Mouse (Mus musculus): ENCODE data around the gene Rbfox1. TPM values are rescaled to one million over a fixed set of nuclear protein-coding genes. Genes with fewer than 3 reads are reported as not detected.

Gene Rbfox1
- polyA plus RNA-seq, 1 experiment from 2014 or later, result 2.2 TPM

DNA sequence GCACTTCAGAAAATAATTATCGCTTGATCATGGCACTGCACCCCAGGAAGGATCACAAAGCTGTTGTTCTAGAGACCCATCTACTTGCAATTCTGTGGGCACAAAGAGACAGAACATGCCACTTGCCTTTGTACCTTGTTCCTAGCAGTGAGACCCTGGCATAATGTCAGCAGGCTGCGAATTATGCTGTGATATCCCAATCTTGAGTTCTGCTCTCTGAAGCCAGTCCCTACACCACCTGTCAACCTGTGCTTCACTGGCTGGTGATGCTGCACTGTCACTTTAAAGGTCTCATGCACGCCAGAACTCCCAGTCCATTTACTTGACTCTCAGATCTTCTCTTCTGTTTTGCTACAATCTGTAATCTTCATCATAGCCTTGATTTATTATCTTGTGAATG is 1315.1 kb downstream of the Rbfox1 start:
- Histone ChIP-seq H3K4me2 (no peak overlapping the region), H3K4me3 (no peak overlapping the region), H3K9me3 (replicated peaks) (no peaks in the 10 kb centered on the region), H3K4me1 (replicated peaks) (no peaks in the 10 kb centered on the region), H3K27me3 (replicated peaks) (0 out of 2 replicates have a peak, but pooled peaks cover 4% of the 10 kb centered on the region), H3K27ac (ENCODE audit: poor library complexity, severe bottlenecking) (no peak overlapping the region), H3K36me3 (no peaks in the 10 kb centered on the region), H3K9ac (no peak overlapping the region)
- 78% methylated on average over 3 of the region's 3 CpGs for WGBS
- ATAC-seq (ENCODE audit: insufficient number of reproducible peaks, low FRiP score), result no peak

DNA sequence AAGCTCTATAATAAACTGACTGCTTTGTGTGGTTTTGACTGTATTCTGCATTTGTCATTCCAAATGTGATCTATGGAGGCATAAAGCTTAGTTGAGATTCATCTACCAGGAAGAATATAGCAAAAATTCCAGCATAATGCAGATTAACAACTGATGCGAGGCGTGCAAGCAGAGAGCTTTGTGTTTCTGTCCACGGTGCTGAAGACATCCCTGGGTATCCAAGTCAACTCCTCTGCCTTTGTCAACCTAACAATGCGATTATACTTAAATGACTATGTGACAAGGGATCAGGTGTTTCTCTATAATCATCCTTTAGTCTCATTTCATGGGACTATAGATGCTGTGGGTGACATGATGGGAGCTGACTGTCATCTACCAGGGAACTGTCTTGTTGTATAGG is 1316.7 kb downstream of the Rbfox1 start:
- 62% methylated on average over 4 of the region's 4 CpGs for WGBS

GRCm38 (mm10) chr16:7206116-7206900 is 1321.2 kb downstream of the Rbfox1 start:
- Histone ChIP-seq H3K4me2 (no peak overlapping the region), H3K36me3 (no peaks in the 10 kb centered on the region), H3K27me3 (replicated peaks) (no peaks in the 10 kb centered on the region), H3K4me1 (replicated peaks) (no peaks in the 10 kb centered on the region), H3K9ac (no peak overlapping the region), H3K9me3 (replicated peaks) (no peaks in the 10 kb centered on the region), H3K4me3 (no peak overlapping the region), H3K27ac (ENCODE audit: poor library complexity, severe bottlenecking) (no peak overlapping the region)
- no peak for ATAC-seq (ENCODE audit: insufficient number of reproducible peaks, low FRiP score)
- WGBS, result 75% methylated on average over 2 of the region's 2 CpGs

More for the DNA sequence above, 1316.7 kb downstream of the Rbfox1 start:
- H3K27me3 ChIP-seq (replicated peaks), result 0 out of 2 replicates have a peak, but pooled peaks cover 4% of the 10 kb centered on the region
- ATAC-seq (ENCODE audit: insufficient number of reproducible peaks, low FRiP score), result no peak
- no peak overlapping the region for H3K9ac ChIP-seq
- no peak overlapping the region for H3K4me3 ChIP-seq
- no peak overlapping the region for H3K27ac ChIP-seq (ENCODE audit: poor library complexity, severe bottlenecking)
- H3K36me3 ChIP-seq, result no peaks in the 10 kb centered on the region
- no peak overlapping the region for H3K4me2 ChIP-seq
- no peaks in the 10 kb centered on the region for H3K9me3 ChIP-seq (replicated peaks)
- H3K4me1 ChIP-seq (replicated peaks), result no peaks in the 10 kb centered on the region

DNA sequence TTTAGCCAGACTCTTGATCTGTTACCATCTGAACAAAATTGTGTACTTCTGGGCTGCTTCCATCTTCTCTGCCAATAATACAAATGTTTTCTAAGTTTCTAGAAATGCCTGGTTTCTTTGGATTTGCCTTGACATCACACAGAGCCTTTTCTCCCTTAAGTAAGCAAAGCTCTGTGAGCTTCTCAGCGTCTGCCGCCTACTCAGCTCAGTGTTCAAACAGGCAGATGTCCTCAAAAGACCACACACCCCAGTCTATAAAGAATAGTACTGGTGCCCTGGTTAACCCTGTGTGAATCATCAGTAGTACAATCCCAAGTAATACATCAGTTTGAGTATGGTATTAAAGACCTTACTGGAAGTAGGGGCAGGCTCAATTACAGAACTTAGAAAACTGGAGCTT is 1322.4 kb downstream of the Rbfox1 start:
- no peaks in the 10 kb centered on the region for H3K4me1 ChIP-seq (replicated peaks)
- no peak for ATAC-seq (ENCODE audit: insufficient number of reproducible peaks, low FRiP score)
- 70% methylated on average over 2 of the region's 2 CpGs for WGBS
- H3K36me3 ChIP-seq, result no peaks in the 10 kb centered on the region
- H3K4me2 ChIP-seq, result no peak overlapping the region
- no peaks in the 10 kb centered on the region for H3K27me3 ChIP-seq (replicated peaks)
- no peak overlapping the region for H3K4me3 ChIP-seq
- H3K27ac ChIP-seq (ENCODE audit: poor library complexity, severe bottlenecking), result no peak overlapping the region
- H3K9me3 ChIP-seq (replicated peaks), result no peaks in the 10 kb centered on the region
- H3K9ac ChIP-seq, result no peak overlapping the region

GRCm38 (mm10) chr16:7212756-7213155 is 1327.6 kb downstream of the Rbfox1 start:
- Histone ChIP-seq H3K4me3 (no peak overlapping the region), H3K27me3 (replicated peaks) (no peaks in the 10 kb centered on the region), H3K4me1 (replicated peaks) (no peaks in the 10 kb centered on the region), H3K36me3 (no peaks in the 10 kb centered on the region), H3K27ac (ENCODE audit: poor library complexity, severe bottlenecking) (no peak overlapping the region), H3K9ac (no peak overlapping the region), H3K9me3 (replicated peaks) (no peaks in the 10 kb centered on the region), H3K4me2 (no peak overlapping the region)
- no peak for ATAC-seq (ENCODE audit: insufficient number of reproducible peaks, low FRiP score)
- 61% methylated on average over 4 of the region's 4 CpGs for WGBS

- Histone ChIP-seq H3K4me2 (no peak overlapping the region), H3K4me1 (replicated peaks) (no peaks in the 10 kb centered on the region), H3K9me3 (replicated peaks) (no peaks in the 10 kb centered on the region), H3K9ac (no peak overlapping the region), H3K36me3 (no peaks in the 10 kb centered on the region), H3K27ac (ENCODE audit: poor library complexity, severe bottlenecking) (no peak overlapping the region), H3K4me3 (no peak overlapping the region), H3K27me3 (replicated peaks) (no peaks in the 10 kb centered on the region)
- WGBS, result 63% methylated on average over 2 of the region's 2 CpGs
- ATAC-seq (ENCODE audit: insufficient number of reproducible peaks, low FRiP score), result no peak
These were observed 1338.1 kb downstream of the Rbfox1 start for GRCm38 (mm10) chr16:7223265-7223664.

DNA sequence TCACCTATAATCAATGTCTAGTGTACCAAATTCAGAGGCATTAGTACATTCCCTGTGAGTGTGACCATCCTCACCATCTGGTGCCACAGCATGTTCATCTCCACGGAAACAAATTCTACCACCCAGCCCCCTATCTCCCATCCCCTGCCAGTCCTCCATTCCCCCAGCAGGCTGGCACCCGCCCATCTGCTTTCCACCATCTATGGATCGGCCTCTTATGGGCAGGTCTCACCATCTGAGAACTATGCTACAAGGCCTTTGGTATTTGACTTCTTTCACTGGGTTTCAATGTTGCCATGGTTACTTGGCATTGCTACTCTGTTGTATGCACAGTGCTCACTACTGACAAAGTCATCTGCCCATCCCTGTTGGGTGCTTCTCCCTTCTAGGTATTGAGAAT is 1340.8 kb downstream of the Rbfox1 start:
- Histone ChIP-seq H3K9ac (no peak overlapping the region), H3K27me3 (replicated peaks) (no peaks in the 10 kb centered on the region), H3K4me2 (no peak overlapping the region), H3K9me3 (replicated peaks) (no peaks in the 10 kb centered on the region), H3K4me3 (no peak overlapping the region), H3K27ac (ENCODE audit: poor library complexity, severe bottlenecking) (no peak overlapping the region), H3K4me1 (replicated peaks) (no peaks in the 10 kb centered on the region), H3K36me3 (no peaks in the 10 kb centered on the region)
- ATAC-seq (ENCODE audit: insufficient number of reproducible peaks, low FRiP score), result no peak
- 79% methylated on average over 3 of the region's 3 CpGs for WGBS

DNA sequence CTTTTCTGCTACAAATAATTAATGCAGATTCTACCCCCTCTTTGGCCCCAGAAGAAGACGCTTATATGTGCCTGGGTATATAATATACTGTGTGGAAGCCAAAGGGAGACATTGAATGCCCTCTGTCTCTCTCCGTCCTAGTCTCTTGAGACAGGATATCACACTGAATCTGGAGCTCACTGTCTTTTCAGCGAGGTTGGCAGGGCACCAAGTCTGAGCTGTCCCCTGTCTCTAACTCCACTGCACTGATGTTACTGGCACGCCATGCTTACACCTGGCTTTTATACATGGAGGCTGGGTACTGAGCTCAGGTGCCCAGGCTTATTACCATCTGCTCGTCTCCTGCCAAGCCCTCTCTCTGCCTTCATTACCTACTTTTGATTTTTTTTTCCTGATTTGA is 1343.1 kb downstream of the Rbfox1 start:
- ATAC-seq (ENCODE audit: insufficient number of reproducible peaks, low FRiP score), result no peak
- Histone ChIP-seq H3K27me3 (replicated peaks) (no peaks in the 10 kb centered on the region), H3K9me3 (replicated peaks) (no peaks in the 10 kb centered on the region), H3K4me3 (no peak overlapping the region), H3K4me1 (replicated peaks) (no peaks in the 10 kb centered on the region), H3K36me3 (no peaks in the 10 kb centered on the region), H3K27ac (ENCODE audit: poor library complexity, severe bottlenecking) (no peak overlapping the region), H3K4me2 (no peak overlapping the region), H3K9ac (no peak overlapping the region)
- 72% methylated on average over 5 of the region's 5 CpGs for WGBS

DNA sequence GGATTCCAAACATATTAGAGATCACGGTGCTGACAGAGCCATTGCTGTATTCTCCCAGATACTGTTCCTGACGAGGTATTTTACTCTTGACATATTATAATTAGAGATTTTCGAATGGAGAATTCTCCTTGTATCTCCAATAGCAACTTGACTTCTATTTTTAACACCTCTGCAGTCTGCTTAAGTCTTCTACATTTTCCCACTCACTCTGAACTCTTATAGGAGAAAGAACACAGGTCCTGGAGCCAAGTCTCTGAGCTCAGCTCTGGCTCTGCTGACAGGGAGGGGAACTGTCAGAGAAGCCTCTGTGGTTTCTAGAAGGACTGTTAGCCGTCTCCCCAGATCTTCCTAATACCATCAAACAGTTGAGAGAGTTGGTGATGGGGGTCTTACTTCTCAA is 1344.1 kb downstream of the Rbfox1 start:
- WGBS, result 43% methylated on average over 4 of the region's 4 CpGs
- H3K36me3 ChIP-seq, result no peaks in the 10 kb centered on the region
- H3K27ac ChIP-seq (ENCODE audit: poor library complexity, severe bottlenecking), result no peak overlapping the region
- H3K27me3 ChIP-seq (replicated peaks), result no peaks in the 10 kb centered on the region
- no peak overlapping the region for H3K4me3 ChIP-seq
- H3K4me2 ChIP-seq, result no peak overlapping the region
- ATAC-seq (ENCODE audit: insufficient number of reproducible peaks, low FRiP score), result no peak
- H3K9me3 ChIP-seq (replicated peaks), result no peaks in the 10 kb centered on the region
- no peak overlapping the region for H3K9ac ChIP-seq
- H3K4me1 ChIP-seq (replicated peaks), result no peaks in the 10 kb centered on the region

- no peak overlapping the region for H3K4me3 ChIP-seq
- H3K4me2 ChIP-seq, result no peak overlapping the region
- WGBS, result 83% methylated on average over 3 of the region's 3 CpGs
- no peaks in the 10 kb centered on the region for H3K9me3 ChIP-seq (replicated peaks)
- no peaks in the 10 kb centered on the region for H3K27me3 ChIP-seq (replicated peaks)
- no peaks in the 10 kb centered on the region for H3K4me1 ChIP-seq (replicated peaks)
- H3K27ac ChIP-seq (ENCODE audit: poor library complexity, severe bottlenecking), result no peak overlapping the region
- ATAC-seq (ENCODE audit: insufficient number of reproducible peaks, low FRiP score), result no peak
- H3K9ac ChIP-seq, result no peak overlapping the region
- no peaks in the 10 kb centered on the region for H3K36me3 ChIP-seq
These were observed 1356.5 kb downstream of the Rbfox1 start for GRCm38 (mm10) chr16:7241627-7242026.

DNA sequence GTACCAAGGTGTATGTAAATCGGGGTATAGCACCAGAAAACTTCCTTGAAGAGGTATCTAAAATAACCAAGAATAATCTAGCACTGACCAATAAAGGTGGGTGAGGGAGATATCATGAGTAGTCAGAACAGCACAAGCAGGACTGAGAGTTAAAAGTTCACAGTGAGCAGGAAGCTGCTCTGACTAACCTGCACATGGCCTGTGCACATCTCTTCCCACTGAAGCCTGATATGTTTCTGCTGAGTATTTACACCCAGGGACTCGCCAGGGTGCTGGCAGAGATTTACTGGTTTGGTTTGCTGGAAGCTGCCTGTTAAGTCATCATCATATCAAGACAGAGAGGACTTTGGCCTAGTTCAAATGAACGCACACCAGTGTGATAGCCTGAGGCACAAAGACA is 1357.3 kb downstream of the Rbfox1 start:
- Histone ChIP-seq H3K36me3 (no peaks in the 10 kb centered on the region), H3K4me3 (no peak overlapping the region), H3K27ac (ENCODE audit: poor library complexity, severe bottlenecking) (no peak overlapping the region), H3K9ac (no peak overlapping the region), H3K4me2 (no peak overlapping the region), H3K4me1 (replicated peaks) (no peaks in the 10 kb centered on the region), H3K27me3 (replicated peaks) (no peaks in the 10 kb centered on the region), H3K9me3 (replicated peaks) (no peaks in the 10 kb centered on the region)
- no peak for ATAC-seq (ENCODE audit: insufficient number of reproducible peaks, low FRiP score)
- 70% methylated on average over 3 of the region's 3 CpGs for WGBS

DNA sequence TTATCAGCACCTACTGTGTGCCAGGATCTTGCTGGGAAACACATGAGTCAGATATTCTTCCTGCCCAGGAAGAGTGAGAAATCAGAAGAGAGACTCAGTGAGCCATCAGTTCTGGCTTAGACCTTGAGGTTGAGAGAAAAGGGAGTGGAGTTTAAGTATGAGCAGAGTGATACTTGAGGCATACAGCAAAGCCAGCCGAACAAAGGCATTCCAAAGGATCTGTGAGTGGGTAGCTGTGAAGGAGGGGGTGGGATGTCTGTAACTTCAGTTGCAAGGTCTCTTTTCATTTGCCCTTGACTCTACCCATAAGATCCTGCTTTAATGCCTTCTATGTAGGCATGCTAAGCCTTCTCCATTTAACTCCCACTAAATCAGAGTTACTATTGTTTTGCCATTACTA is 1359.2 kb downstream of the Rbfox1 start:
- Histone ChIP-seq H3K9ac (no peak overlapping the region), H3K27me3 (replicated peaks) (no peaks in the 10 kb centered on the region), H3K27ac (ENCODE audit: poor library complexity, severe bottlenecking) (no peak overlapping the region), H3K9me3 (replicated peaks) (no peaks in the 10 kb centered on the region), H3K4me1 (replicated peaks) (no peaks in the 10 kb centered on the region), H3K4me3 (no peak overlapping the region), H3K36me3 (no peaks in the 10 kb centered on the region), H3K4me2 (no peak overlapping the region)
- WGBS, result 48% methylated on average over 1 of the region's 1 CpGs
- no peak for ATAC-seq (ENCODE audit: insufficient number of reproducible peaks, low FRiP score)
